Mouse (Mus musculus): Measurements from ENCODE around the gene 2900026A02Rik.

- TF ChIP-seq POLR2A (IDR thresholded peaks at IDR 0.05; ENCODE audit: control insufficient read depth, low read depth, low read length): no peak
- TF ChIP-seq CTCF (IDR thresholded peaks at IDR 0.05; ENCODE audit: control insufficient read depth, insufficient read depth, insufficient replicate concordance, low read depth, low read length): no peak
These were observed 182.4 kb downstream of the 2900026A02Rik start for GRCm38 (mm10) chr5:113038601-113039000.

Measured in testis, adult 2 months (tissue).